Mouse (Mus musculus) layer of hippocampus, adult 11-12 months (tissue): Measurements from ENCODE around the gene Fos.

Source experiments
- DNase-seq: peaks from one replicate; pipeline ENCODE4 v3.0.0; 2022; ENCODE audit warnings: low spot score

Fos gene

GRCm38 (mm10) chr12:85487545-85488141, 14.0 kb downstream of the Fos start:
- DNase-seq, result peak; percentile 71

- no peak for DNase-seq
Observed at GRCm38 (mm10) chr12:85489232-85489886, 15.7 kb downstream of the Fos start.

- DNase-seq, result no peak
Observed at GRCm38 (mm10) chr12:85490096-85490820, 16.6 kb downstream of the Fos start.

- DNase-seq, result no peak
Observed at GRCm38 (mm10) chr12:85490991-85491390, 17.3 kb downstream of the Fos start.

GRCm38 (mm10) chr12:85492084-85492645, 18.5 kb downstream of the Fos start:
- DNase-seq, result peak; percentile 76

- DNase-seq, result no peak
Observed at GRCm38 (mm10) chr12:85496336-85496735, 22.6 kb downstream of the Fos start.

- DNase-seq, result peak; percentile 86
Observed at GRCm38 (mm10) chr12:85496755-85497154, 23.1 kb downstream of the Fos start.

- DNase-seq, result no peak
Observed at GRCm38 (mm10) chr12:85497310-85498135, 23.8 kb downstream of the Fos start.

- no peak for DNase-seq
Observed at GRCm38 (mm10) chr12:85499001-85499400, 25.3 kb downstream of the Fos start.

- no peak for DNase-seq
Observed at GRCm38 (mm10) chr12:85502682-85503081, 29.0 kb downstream of the Fos start.

- DNase-seq, result peak; percentile 57
Observed at GRCm38 (mm10) chr12:85508235-85508634, 34.5 kb downstream of the Fos start.

GRCm38 (mm10) chr12:85510013-85510412, 36.3 kb downstream of the Fos start:
- no peak for DNase-seq

- DNase-seq, result no peak
Observed at GRCm38 (mm10) chr12:85513789-85514447, 40.2 kb downstream of the Fos start.

GRCm38 (mm10) chr12:85514958-85515357, 41.3 kb downstream of the Fos start:
- no peak for DNase-seq

- DNase-seq, result no peak
Observed at GRCm38 (mm10) chr12:85515865-85516264, 42.2 kb downstream of the Fos start.

GRCm38 (mm10) chr12:85517339-85517738, 43.6 kb downstream of the Fos start:
- no peak for DNase-seq

- no peak for DNase-seq
Observed at GRCm38 (mm10) chr12:85518009-85518408, 44.3 kb downstream of the Fos start.

GRCm38 (mm10) chr12:85519553-85519952, 45.9 kb downstream of the Fos start:
- DNase-seq, result no peak

- DNase-seq, result no peak
Observed at GRCm38 (mm10) chr12:85521101-85521500, 47.4 kb downstream of the Fos start.

- DNase-seq, result no peak
Observed at GRCm38 (mm10) chr12:85521673-85522072, 48.0 kb downstream of the Fos start.

- DNase-seq, result no peak
Observed at GRCm38 (mm10) chr12:85522631-85523388, 49.1 kb downstream of the Fos start.
